Mouse (Mus musculus): ENCODE measurements around the gene Brdt. TPM values are rescaled to one million over a fixed set of nuclear protein-coding genes. Genes with fewer than 3 reads are reported as not detected.

The Brdt gene
- polyA plus RNA-seq, 1 experiment, result 103 TPM

- no peak for TF ChIP-seq CTCF (IDR thresholded peaks at IDR 0.05; ENCODE audit: control insufficient read depth, insufficient read depth, insufficient replicate concordance, low read depth, low read length)
- no peak overlapping the region for H3K4me3 ChIP-seq (ENCODE audit: control insufficient read depth, low read depth, low read length)
- H3K27ac ChIP-seq (ENCODE audit: control insufficient read depth, insufficient read depth, low read depth, low read length), result no peak overlapping the region
- no peaks in the 10 kb centered on the region for H3K36me3 ChIP-seq (ENCODE audit: control insufficient read depth, insufficient read depth, low read length)
- H3K27me3 ChIP-seq (ENCODE audit: control insufficient read depth, insufficient read depth, low read length), result no peaks in the 10 kb centered on the region
- H3K4me1 ChIP-seq (ENCODE audit: control insufficient read depth, insufficient read depth, low read length), result no peaks in the 10 kb centered on the region
Observed at GRCm38 (mm10) chr5:107411326-107411725, 80.4 kb downstream of the Brdt start.

- no peak overlapping the region for H3K4me3 ChIP-seq (ENCODE audit: control insufficient read depth, low read depth, low read length)
- H3K27me3 ChIP-seq (ENCODE audit: control insufficient read depth, insufficient read depth, low read length), result no peaks in the 10 kb centered on the region
- no peaks in the 10 kb centered on the region for H3K36me3 ChIP-seq (ENCODE audit: control insufficient read depth, insufficient read depth, low read length)
- H3K4me1 ChIP-seq (ENCODE audit: control insufficient read depth, insufficient read depth, low read length), result no peaks in the 10 kb centered on the region
- no peak overlapping the region for H3K27ac ChIP-seq (ENCODE audit: control insufficient read depth, insufficient read depth, low read depth, low read length)
- TF ChIP-seq POLR2A (IDR thresholded peaks at IDR 0.05; ENCODE audit: control insufficient read depth, low read depth, low read length) (no peak), CTCF (IDR thresholded peaks at IDR 0.05; ENCODE audit: control insufficient read depth, insufficient read depth, insufficient replicate concordance, low read depth, low read length) (no peak)
Observed at GRCm38 (mm10) chr5:107412285-107412684, 81.3 kb downstream of the Brdt start.

- H3K4me3 ChIP-seq (ENCODE audit: control insufficient read depth, low read depth, low read length), result no peak overlapping the region
- H3K36me3 ChIP-seq (ENCODE audit: control insufficient read depth, insufficient read depth, low read length), result no peaks in the 10 kb centered on the region
- no peak overlapping the region for H3K27ac ChIP-seq (ENCODE audit: control insufficient read depth, insufficient read depth, low read depth, low read length)
- H3K4me1 ChIP-seq (ENCODE audit: control insufficient read depth, insufficient read depth, low read length), result no peaks in the 10 kb centered on the region
- no peaks in the 10 kb centered on the region for H3K27me3 ChIP-seq (ENCODE audit: control insufficient read depth, insufficient read depth, low read length)
- TF ChIP-seq POLR2A (IDR thresholded peaks at IDR 0.05; ENCODE audit: control insufficient read depth, low read depth, low read length), result no peak
- TF ChIP-seq CTCF (IDR thresholded peaks at IDR 0.05; ENCODE audit: control insufficient read depth, insufficient read depth, insufficient replicate concordance, low read depth, low read length), result no peak
Observed at GRCm38 (mm10) chr5:107415098-107415497, 84.1 kb downstream of the Brdt start.

DNA sequence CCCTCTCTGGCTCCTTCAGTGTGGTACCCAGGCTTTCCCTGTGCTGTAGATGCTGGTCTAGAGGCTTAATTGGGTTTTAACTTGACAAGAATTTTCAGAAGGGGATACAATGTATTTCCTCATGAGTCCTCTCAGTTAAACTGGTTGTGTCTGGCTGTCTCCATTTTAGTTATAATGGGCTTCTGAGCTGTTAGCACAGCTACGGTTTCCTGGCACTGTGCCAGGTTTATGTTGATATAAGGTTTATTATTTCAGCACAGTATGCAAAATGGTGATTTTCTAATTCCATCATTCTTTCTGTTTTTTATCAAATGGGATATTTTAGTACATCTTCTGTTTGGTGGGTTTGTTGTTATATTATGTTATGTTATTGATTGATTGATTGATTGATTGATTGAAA is 90.7 kb downstream of the Brdt start:
- Histone ChIP-seq H3K27me3 (ENCODE audit: control insufficient read depth, insufficient read depth, low read length) (no peaks in the 10 kb centered on the region), H3K4me3 (ENCODE audit: control insufficient read depth, low read depth, low read length) (no peak overlapping the region), H3K36me3 (ENCODE audit: control insufficient read depth, insufficient read depth, low read length) (no peaks in the 10 kb centered on the region), H3K4me1 (ENCODE audit: control insufficient read depth, insufficient read depth, low read length) (no peaks in the 10 kb centered on the region), H3K27ac (ENCODE audit: control insufficient read depth, insufficient read depth, low read depth, low read length) (no peak overlapping the region)
- TF ChIP-seq CTCF (IDR thresholded peaks at IDR 0.05; ENCODE audit: control insufficient read depth, insufficient read depth, insufficient replicate concordance, low read depth, low read length) (no peak), POLR2A (IDR thresholded peaks at IDR 0.05; ENCODE audit: control insufficient read depth, low read depth, low read length) (no peak)

- peaks cover 6% of the 10 kb centered on the region for H3K4me1 ChIP-seq (ENCODE audit: control insufficient read depth, insufficient read depth, low read length)
- H3K27me3 ChIP-seq (ENCODE audit: control insufficient read depth, insufficient read depth, low read length), result no peaks in the 10 kb centered on the region
- no peaks in the 10 kb centered on the region for H3K36me3 ChIP-seq (ENCODE audit: control insufficient read depth, insufficient read depth, low read length)
- TF ChIP-seq CTCF (IDR thresholded peaks at IDR 0.05; ENCODE audit: control insufficient read depth, insufficient read depth, insufficient replicate concordance, low read depth, low read length), result no peak
- TF ChIP-seq POLR2A (IDR thresholded peaks at IDR 0.05; ENCODE audit: control insufficient read depth, low read depth, low read length), result no peak
- H3K27ac ChIP-seq (ENCODE audit: control insufficient read depth, insufficient read depth, low read depth, low read length), result peak within 1 kb of the TSS; percentile 66
- peak within 1 kb of the TSS; percentile 85 for H3K4me3 ChIP-seq (ENCODE audit: control insufficient read depth, low read depth, low read length)
Observed at GRCm38 (mm10) chr5:107431249-107431648, 100.3 kb downstream of the Brdt start, which contains the start of gene Lpcat2b. Gene Lpcat2b (plus strand): TSS chr5:107431549.

- TF ChIP-seq CTCF (IDR thresholded peaks at IDR 0.05; ENCODE audit: control insufficient read depth, insufficient read depth, insufficient replicate concordance, low read depth, low read length) (no peak), POLR2A (IDR thresholded peaks at IDR 0.05; ENCODE audit: control insufficient read depth, low read depth, low read length) (no peak)
- Histone ChIP-seq H3K27ac (ENCODE audit: control insufficient read depth, insufficient read depth, low read depth, low read length) (no peak overlapping the region), H3K4me1 (ENCODE audit: control insufficient read depth, insufficient read depth, low read length) (peaks cover 6% of the 10 kb centered on the region), H3K36me3 (ENCODE audit: control insufficient read depth, insufficient read depth, low read length) (no peaks in the 10 kb centered on the region), H3K4me3 (ENCODE audit: control insufficient read depth, low read depth, low read length) (peak overlapping the region; percentile 92), H3K27me3 (ENCODE audit: control insufficient read depth, insufficient read depth, low read length) (no peaks in the 10 kb centered on the region)
Observed at GRCm38 (mm10) chr5:107434001-107434400, 103.0 kb downstream of the Brdt start.

GRCm38 (mm10) chr5:107436185-107436584 is 105.2 kb downstream of the Brdt start:
- no peak overlapping the region for H3K27ac ChIP-seq (ENCODE audit: control insufficient read depth, insufficient read depth, low read depth, low read length)
- H3K4me1 ChIP-seq (ENCODE audit: control insufficient read depth, insufficient read depth, low read length), result peaks cover 9% of the 10 kb centered on the region
- TF ChIP-seq CTCF (IDR thresholded peaks at IDR 0.05; ENCODE audit: control insufficient read depth, insufficient read depth, insufficient replicate concordance, low read depth, low read length) (no peak), POLR2A (IDR thresholded peaks at IDR 0.05; ENCODE audit: control insufficient read depth, low read depth, low read length) (no peak)
- peak overlapping the region; percentile 98 for H3K4me3 ChIP-seq (ENCODE audit: control insufficient read depth, low read depth, low read length)
- H3K36me3 ChIP-seq (ENCODE audit: control insufficient read depth, insufficient read depth, low read length), result peaks cover 2% of the 10 kb centered on the region
- H3K27me3 ChIP-seq (ENCODE audit: control insufficient read depth, insufficient read depth, low read length), result no peaks in the 10 kb centered on the region

Other genes with a start within 250 kb of the Brdt start
- 7.1 and 8.4 TPM in 2 replicates for gene Tgfbr3, start 41.5 kb upstream of the Brdt start, polyA plus RNA-seq (2012; rRNA removed)
- gene Ephx4, start 71.6 kb downstream of the Brdt start, polyA plus RNA-seq (2012; rRNA removed), result 1.7 and 2.1 TPM in 2 replicates
- 105 and 113 TPM in 2 replicates for gene Lpcat2b, start 100.4 kb downstream of the Brdt start, polyA plus RNA-seq (2012; rRNA removed)
- gene Btbd8, start 106.8 kb downstream of the Brdt start, polyA plus RNA-seq (2012; rRNA removed), result 5.6 and 5.9 TPM in 2 replicates
- gene Gm42669, start 176.5 kb downstream of the Brdt start, polyA plus RNA-seq (2012; rRNA removed), result 0.05 and 0.11 TPM in 2 replicates
- 12.5 and 14.4 TPM in 2 replicates for gene 1700028K03Rik, start 203.6 kb downstream of the Brdt start, polyA plus RNA-seq (2012; rRNA removed)

All from testis, adult 2 months (tissue).